Mouse (Mus musculus) retina, adult 2 months (tissue): ENCODE results near the gene Cenpf.
A peak's percentile ranks its signal among the peaks of the same experiment; 100 is the strongest.

Experiments
- DNase-seq: peaks from one replicate; pipeline ENCODE4 v3.0.0-alpha.2; 2012; ENCODE audit warnings: low read depth, low spot score

Gene Cenpf

GRCm38 (mm10) chr1:189687654-189688387 is at the start of gene Cenpf:
TSS of gene Cenpf (minus strand) at chr1:189688086.
- DNase-seq = peak; percentile 92

- no peak for DNase-seq
Observed at GRCm38 (mm10) chr1:189732156-189732555, 44.3 kb upstream of the Cenpf start.

GRCm38 (mm10) chr1:189731697-189732096 is 43.8 kb upstream of the Cenpf start:
- DNase-seq = no peak

- no peak for DNase-seq
Observed at GRCm38 (mm10) chr1:189729141-189729815, 41.4 kb upstream of the Cenpf start.

- no peak for DNase-seq
Observed at GRCm38 (mm10) chr1:189728784-189729115, 40.9 kb upstream of the Cenpf start.

GRCm38 (mm10) chr1:189727884-189728783 is 40.2 kb upstream of the Cenpf start, which contains the start of gene Ptpn14:
TSS of gene Ptpn14 (plus strand) at chr1:189728268.
- DNase-seq = no peak

- DNase-seq = no peak
Observed at GRCm38 (mm10) chr1:189727346-189727883, 39.5 kb upstream of the Cenpf start.

- DNase-seq = no peak
Observed at GRCm38 (mm10) chr1:189726121-189726520, 38.2 kb upstream of the Cenpf start.

GRCm38 (mm10) chr1:189718600-189718999 is 30.7 kb upstream of the Cenpf start:
- no peak for DNase-seq

GRCm38 (mm10) chr1:189717546-189717945 is 29.7 kb upstream of the Cenpf start:
- DNase-seq = no peak

GRCm38 (mm10) chr1:189715915-189716797 is 28.3 kb upstream of the Cenpf start:
- DNase-seq = no peak

GRCm38 (mm10) chr1:189709001-189709400 is 21.1 kb upstream of the Cenpf start:
- no peak for DNase-seq

GRCm38 (mm10) chr1:189707419-189707818 is 19.5 kb upstream of the Cenpf start:
- no peak for DNase-seq

GRCm38 (mm10) chr1:189707014-189707413 is 19.1 kb upstream of the Cenpf start:
- DNase-seq = no peak

GRCm38 (mm10) chr1:189706040-189706645 is 18.3 kb upstream of the Cenpf start:
- DNase-seq = no peak

- no peak for DNase-seq
Observed at GRCm38 (mm10) chr1:189703591-189703990, 15.7 kb upstream of the Cenpf start.

GRCm38 (mm10) chr1:189703156-189703555 is 15.3 kb upstream of the Cenpf start:
- no peak for DNase-seq

- peak; percentile 51 for DNase-seq
Observed at GRCm38 (mm10) chr1:189700990-189701389, 13.1 kb upstream of the Cenpf start.

GRCm38 (mm10) chr1:189700186-189700585 is 12.3 kb upstream of the Cenpf start:
- DNase-seq = no peak

- no peak for DNase-seq
Observed at GRCm38 (mm10) chr1:189698416-189698815, 10.5 kb upstream of the Cenpf start.
